ENCODE assay signal across 10 mouse cellular contexts in genomic region chr4:115939295-115940102, GRCm38 (mm10). TPM values are rescaled to one million over a fixed set of nuclear protein-coding genes. Genes with fewer than 3 reads are reported as not detected.
DNase-seq lines count a peak whose midpoint lies in the region; ATAC-seq and TF ChIP-seq lines count a peak whose summit lies in the region.
"Had no signal": no experiment of that assay in that cellular context is flagged by ENCODE, and none has a peak within 500 bp of the region (broad histone marks: within the 10 kb centered on the region; RNA-seq: fewer than 3 reads in every experiment).

Dmbx1 (minus strand) TSS chr4:115939926.

- peak within 1 kb of the TSS; percentile 14; the same call in 1 of the 2 replicates for H3K4me3 ChIP-seq in forebrain, postnatal 0 days (ENCODE audit: low read depth, low read length)
- H3K4me3 ChIP-seq in midbrain, embryonic 13.5 days (replicated peaks): peak within 1 kb of the TSS; percentile 42

- H3K36me3 ChIP-seq in forebrain, postnatal 0 days (ENCODE audit: insufficient read depth): no peaks in the 10 kb centered on the region
- H3K36me3 ChIP-seq in midbrain, embryonic 13.5 days: no peaks in the 10 kb centered on the region

- no peak for ATAC-seq in cerebellum, adult (ENCODE audit: insufficient number of reproducible peaks, low FRiP score, low TSS enrichment)
- peak; percentile 14; the same call in 1 of the 2 replicates for ATAC-seq in forebrain, postnatal 0 days
- peak; percentile 57 for ATAC-seq in midbrain, embryonic 13.5 days
- ATAC-seq in inflammation-experienced regulatory T-cells, adult 6 months: no peak

- WGBS in forebrain, postnatal 0 days: under 1% methylated on average over 70 of the region's 71 CpGs
- WGBS in midbrain, embryonic 13.5 days: under 1% methylated on average over 71 of the region's 71 CpGs

- no peaks in the 10 kb centered on the region for H3K9me3 ChIP-seq in forebrain, postnatal 0 days (ENCODE audit: low read length)
- no peaks in the 10 kb centered on the region for H3K9me3 ChIP-seq in midbrain, embryonic 13.5 days

- peak within 1 kb of the TSS; percentile 28 for H3K4me2 ChIP-seq in forebrain, postnatal 0 days (ENCODE audit: low read depth)
- H3K4me2 ChIP-seq in midbrain, embryonic 13.5 days (replicated peaks): peak within 1 kb of the TSS; percentile 60

- no peak for TF ChIP-seq CTCF in forebrain, postnatal 0 days (IDR thresholded peaks at IDR 0.05; ENCODE audit: low read depth)

- DNase-seq in cerebellum, adult 9-11 months: peak; percentile 13
- DNase-seq in Muller cell, postnatal 12 days (ENCODE audit: inconsistent ontology term): peak; percentile 58
- DNase-seq in forebrain, postnatal 0 days: peak; percentile 58
- DNase-seq in kidney, postnatal 4 days: peak; percentile 50 to 62
- no peak for DNase-seq in frontal cortex, adult 2 months (ENCODE audit: extremely low spot score in 1 of 2, low spot score in 1 of 2)

- no peak within 1 kb of the TSS for H3K27ac ChIP-seq in forebrain, postnatal 0 days (ENCODE audit: low read depth, low read length)
- no peak within 1 kb of the TSS; the same call in 1 of the 2 replicates for H3K27ac ChIP-seq in midbrain, embryonic 13.5 days

- H3K27me3 ChIP-seq in forebrain, postnatal 0 days (ENCODE audit: insufficient read depth, low read length): peaks cover 80% of the 10 kb centered on the region
- H3K27me3 ChIP-seq in midbrain, embryonic 13.5 days: peaks cover 93% of the 10 kb centered on the region

- H3K4me1 ChIP-seq in forebrain, postnatal 0 days (ENCODE audit: insufficient read depth): no peaks in the 10 kb centered on the region
- H3K4me1 ChIP-seq in midbrain, embryonic 13.5 days (replicated peaks): peaks cover 72% of the 10 kb centered on the region

- H3K9ac ChIP-seq in forebrain, postnatal 0 days: no peak within 1 kb of the TSS
- peak within 1 kb of the TSS; percentile 49 for H3K9ac ChIP-seq in midbrain, embryonic 13.5 days (replicated peaks)

RNA-seq across cellular contexts. Expression of gene Dmbx1, which starts in this region (rescaled TPM):
- 0.15 TPM in 1 of 2 replicates, not detected in the other for total RNA-seq in forebrain, postnatal 0 days (2014; rRNA removed)
- 0.18 and 0.23 TPM in 2 replicates for polyA plus RNA-seq in forebrain, postnatal 0 days (2015; fragmentation: Nextera tagmentation; extraction: Ambion mirVana)
- polyA plus RNA-seq in midbrain, embryonic 13.5 days (2015; fragmentation: Nextera tagmentation; extraction: Ambion mirVana): 10.9 and 11.7 TPM in 2 replicates
- not detected for polyA plus RNA-seq in inflammation-experienced regulatory T-cells, adult 6 months (2017; shearing (Covaris generic))
- polyA plus RNA-seq in frontal cortex, adult 2 months (2012; rRNA removed): 0.06 and 0.12 TPM in 2 replicates
- total RNA-seq: CH12.LX; heart, postnatal 36 days had no signal

Comparison
In these comparisons a context has a peak if more than half of its experiments do, and no peak if none do; other contexts are left out.
1. Peak in DNase-seq, ATAC-seq, H3K4me3 ChIP-seq and H3K4me2 ChIP-seq in forebrain, postnatal 0 days; RNA of the gene not detected or under 1 TPM.
2. DNase-seq: peak in cerebellum, adult 9-11 months (single experiment), Muller cell, postnatal 12 days (single experiment) and kidney, postnatal 4 days (2 of 2); none in frontal cortex, adult 2 months (0 of 2).